10 mouse cellular contexts compared by ENCODE assay signal in genomic region chr17:26974547-26974946, GRCm38 (mm10). TPM values are rescaled to one million over a fixed set of nuclear protein-coding genes. Genes with fewer than 3 reads are reported as not detected.
DNase-seq lines count a peak whose midpoint lies in the region; ATAC-seq and TF ChIP-seq lines count a peak whose summit lies in the region.
"Had no signal": no experiment of that assay in that cellular context is flagged by ENCODE, and none has a peak within 500 bp of the region (broad histone marks: within the 10 kb centered on the region; RNA-seq: fewer than 3 reads in every experiment).

No protein-coding gene starts in this region.

- H3K4me3 ChIP-seq in lung, embryonic 14.5 days (ENCODE audit: low read depth, low read length) = no peak overlapping the region
- no peak overlapping the region for H3K4me3 ChIP-seq in embryonic facial prominence, embryonic 14.5 days (ENCODE audit: low read depth, low read length)
- no peak overlapping the region for H3K4me3 ChIP-seq in hindbrain, embryonic 12.5 days
- H3K4me3 ChIP-seq in liver, postnatal 0 days (ENCODE audit: low read depth, low read length) = no peak overlapping the region

- DNase-seq in lung, embryonic 14.5 days = no peak
- DNase-seq in lung, postnatal 25 days (ENCODE audit: low spot score) = no peak
- DNase-seq in embryonic facial prominence, embryonic 14.5 days (ENCODE audit: low spot score) = no peak
- no peak for DNase-seq in liver, postnatal 0 days
- DNase-seq in T-cell, adult 2 months (ENCODE audit: low spot score) = no peak
- DNase-seq in thymus, postnatal 0 days (ENCODE audit: low spot score) = no peak
- DNase-seq: adrenal gland, postnatal 25 days; cerebellum, adult 2 months had no signal

- H3K36me3 ChIP-seq in lung, embryonic 14.5 days (ENCODE audit: insufficient read depth) = peaks cover 48% of the 10 kb centered on the region
- H3K36me3 ChIP-seq in embryonic facial prominence, embryonic 14.5 days (ENCODE audit: control insufficient read depth, insufficient read depth, low read length) = peaks cover 56% of the 10 kb centered on the region
- peaks cover 55% of the 10 kb centered on the region for H3K36me3 ChIP-seq in hindbrain, embryonic 12.5 days
- peaks cover 13% of the 10 kb centered on the region for H3K36me3 ChIP-seq in liver, postnatal 0 days (replicated peaks; ENCODE audit: insufficient read depth, low read length)

- H3K9ac ChIP-seq in lung, embryonic 14.5 days = no peak overlapping the region
- H3K9ac ChIP-seq in embryonic facial prominence, embryonic 14.5 days (ENCODE audit: low read depth, low read length) = no peak overlapping the region
- no peak overlapping the region for H3K9ac ChIP-seq in hindbrain, embryonic 12.5 days
- peak overlapping the region; percentile 87; the same call in 1 of the 2 replicates for H3K9ac ChIP-seq in liver, postnatal 0 days (replicated peaks)

- WGBS in lung, embryonic 14.5 days = 89% methylated on average over 15 of the region's 15 CpGs
- WGBS in embryonic facial prominence, embryonic 14.5 days = 91% methylated on average over 15 of the region's 15 CpGs
- WGBS in hindbrain, embryonic 12.5 days = 90% methylated on average over 15 of the region's 15 CpGs
- WGBS in liver, postnatal 0 days (ENCODE audit: insufficient replicate concordance) = 85% methylated on average over 15 of the region's 15 CpGs

- H3K27ac ChIP-seq in lung, embryonic 14.5 days (ENCODE audit: low read depth) = no peak overlapping the region
- H3K27ac ChIP-seq in embryonic facial prominence, embryonic 14.5 days (replicated peaks; ENCODE audit: low read depth, low read length) = no peak overlapping the region
- H3K27ac ChIP-seq in hindbrain, embryonic 12.5 days = no peak overlapping the region
- H3K27ac ChIP-seq in liver, postnatal 0 days (ENCODE audit: low read depth) = no peak overlapping the region
- H3K27ac ChIP-seq: macrophage had no signal

- peak overlapping the region; percentile 92 for H3K4me2 ChIP-seq in lung, embryonic 14.5 days
- 0 out of 2 replicates have a peak overlapping the region, but pooled peaks have one; percentile 93 for H3K4me2 ChIP-seq in embryonic facial prominence, embryonic 14.5 days (ENCODE audit: low read depth, low read length)
- peak overlapping the region; percentile 98 for H3K4me2 ChIP-seq in hindbrain, embryonic 12.5 days (replicated peaks)
- peak overlapping the region; percentile 100; the same call in 1 of the 2 replicates for H3K4me2 ChIP-seq in liver, postnatal 0 days (ENCODE audit: low read depth, low read length)

- H3K9me3 ChIP-seq in lung, embryonic 14.5 days (ENCODE audit: low read depth, low read length) = no peaks in the 10 kb centered on the region
- no peaks in the 10 kb centered on the region for H3K9me3 ChIP-seq in embryonic facial prominence, embryonic 14.5 days (ENCODE audit: control insufficient read depth, low read length)
- H3K9me3 ChIP-seq in hindbrain, embryonic 12.5 days (replicated peaks) = no peaks in the 10 kb centered on the region
- H3K9me3 ChIP-seq in liver, postnatal 0 days (ENCODE audit: low read length) = no peaks in the 10 kb centered on the region

- H3K4me1 ChIP-seq in lung, embryonic 14.5 days (ENCODE audit: insufficient read depth) = no peaks in the 10 kb centered on the region
- H3K4me1 ChIP-seq in embryonic facial prominence, embryonic 14.5 days (ENCODE audit: control insufficient read depth, insufficient read depth, low read length) = peaks cover 17% of the 10 kb centered on the region
- H3K4me1 ChIP-seq in hindbrain, embryonic 12.5 days = peaks cover 46% of the 10 kb centered on the region
- H3K4me1 ChIP-seq in liver, postnatal 0 days (ENCODE audit: insufficient read depth) = peaks cover 18% of the 10 kb centered on the region

- TF ChIP-seq EP300 in liver, postnatal 0 days (IDR thresholded peaks at IDR 0.05; ENCODE audit: low read depth) = no peak

- H3K27me3 ChIP-seq in lung, embryonic 14.5 days (ENCODE audit: insufficient read depth, low read length) = no peaks in the 10 kb centered on the region
- H3K27me3 ChIP-seq in embryonic facial prominence, embryonic 14.5 days (replicated peaks; ENCODE audit: control insufficient read depth, insufficient read depth, low read length) = no peaks in the 10 kb centered on the region
- H3K27me3 ChIP-seq in hindbrain, embryonic 12.5 days = no peaks in the 10 kb centered on the region
- no peaks in the 10 kb centered on the region for H3K27me3 ChIP-seq in liver, postnatal 0 days (ENCODE audit: insufficient read depth, low read length)

- no peak for TF ChIP-seq CTCF in lung, embryonic 14.5 days (IDR thresholded peaks at IDR 0.05; ENCODE audit: low read depth)
- no peak for TF ChIP-seq CTCF in liver, postnatal 0 days (IDR thresholded peaks at IDR 0.05; ENCODE audit: low read depth)

- ATAC-seq in lung, embryonic 14.5 days (ENCODE audit: insufficient read depth) = no peak
- ATAC-seq in embryonic facial prominence, embryonic 14.5 days (ENCODE audit: low read depth) = no peak
- no peak for ATAC-seq in hindbrain, embryonic 12.5 days (ENCODE audit: low FRiP score)
- no peak for ATAC-seq in liver, postnatal 0 days

RNA-seq across cellular contexts. Expression of gene Zbtb9, which starts 1.6 kb away (rescaled TPM):
- 13.3 TPM in 2 replicates for polyA plus RNA-seq in lung, embryonic 14.5 days (2014; fragmentation: Nextera tagmentation; extraction: Ambion mirVana)
- 9.0 and 9.1 TPM in 2 replicates for polyA plus RNA-seq in embryonic facial prominence, embryonic 14.5 days (2014; fragmentation: Nextera tagmentation; extraction: Ambion mirVana)
- polyA plus RNA-seq in hindbrain, embryonic 12.5 days (2016; fragmentation: Nextera tagmentation; extraction: Ambion mirVana) = 19.4 and 19.7 TPM in 2 replicates
- 3.3 and 4.4 TPM in 2 replicates for polyA plus RNA-seq in liver, postnatal 0 days (2015; fragmentation: Nextera tagmentation; extraction: Ambion mirVana)
- polyA plus RNA-seq in thymus, postnatal 0 days (2015; fragmentation: Nextera tagmentation; extraction: Ambion mirVana) = 21.1 and 24.0 TPM in 2 replicates

RNA-seq across cellular contexts. Expression of gene Syngap1, which starts 33.5 kb away (rescaled TPM):
- polyA plus RNA-seq in lung, embryonic 14.5 days (2014; fragmentation: Nextera tagmentation; extraction: Ambion mirVana) = 1.8 and 2.0 TPM in 2 replicates
- 1.4 and 2.6 TPM in 2 replicates for polyA plus RNA-seq in embryonic facial prominence, embryonic 14.5 days (2014; fragmentation: Nextera tagmentation; extraction: Ambion mirVana)
- polyA plus RNA-seq in hindbrain, embryonic 12.5 days (2016; fragmentation: Nextera tagmentation; extraction: Ambion mirVana) = 4.2 and 4.4 TPM in 2 replicates
- 0.19 and 0.33 TPM in 2 replicates for polyA plus RNA-seq in liver, postnatal 0 days (2015; fragmentation: Nextera tagmentation; extraction: Ambion mirVana)
- 0.21 TPM in 2 replicates for polyA plus RNA-seq in thymus, postnatal 0 days (2015; fragmentation: Nextera tagmentation; extraction: Ambion mirVana)

RNA-seq across cellular contexts. Expression of gene Cuta, which starts 35.2 kb away (rescaled TPM):
- polyA plus RNA-seq in lung, embryonic 14.5 days (2014; fragmentation: Nextera tagmentation; extraction: Ambion mirVana) = 163 TPM in 2 replicates
- 142 and 148 TPM in 2 replicates for polyA plus RNA-seq in embryonic facial prominence, embryonic 14.5 days (2014; fragmentation: Nextera tagmentation; extraction: Ambion mirVana)
- 131 and 149 TPM in 2 replicates for polyA plus RNA-seq in hindbrain, embryonic 12.5 days (2016; fragmentation: Nextera tagmentation; extraction: Ambion mirVana)
- 83.4 and 87.1 TPM in 2 replicates for polyA plus RNA-seq in liver, postnatal 0 days (2015; fragmentation: Nextera tagmentation; extraction: Ambion mirVana)
- polyA plus RNA-seq in thymus, postnatal 0 days (2015; fragmentation: Nextera tagmentation; extraction: Ambion mirVana) = 237 and 241 TPM in 2 replicates

RNA-seq across cellular contexts. Expression of gene Phf1, which starts 41.7 kb away (rescaled TPM):
- 5.1 and 7.5 TPM in 2 replicates for polyA plus RNA-seq in lung, embryonic 14.5 days (2014; fragmentation: Nextera tagmentation; extraction: Ambion mirVana)
- 10.0 and 12.0 TPM in 2 replicates for polyA plus RNA-seq in embryonic facial prominence, embryonic 14.5 days (2014; fragmentation: Nextera tagmentation; extraction: Ambion mirVana)
- polyA plus RNA-seq in hindbrain, embryonic 12.5 days (2016; fragmentation: Nextera tagmentation; extraction: Ambion mirVana) = 14.6 and 15.7 TPM in 2 replicates
- 2.5 and 2.7 TPM in 2 replicates for polyA plus RNA-seq in liver, postnatal 0 days (2015; fragmentation: Nextera tagmentation; extraction: Ambion mirVana)
- polyA plus RNA-seq in thymus, postnatal 0 days (2015; fragmentation: Nextera tagmentation; extraction: Ambion mirVana) = 8.5 and 9.3 TPM in 2 replicates

RNA-seq across cellular contexts. Expression of gene Bak1, which starts 54.3 kb away (rescaled TPM):
- polyA plus RNA-seq in lung, embryonic 14.5 days (2014; fragmentation: Nextera tagmentation; extraction: Ambion mirVana) = 12.0 and 13.8 TPM in 2 replicates
- polyA plus RNA-seq in embryonic facial prominence, embryonic 14.5 days (2014; fragmentation: Nextera tagmentation; extraction: Ambion mirVana) = 9.0 and 9.8 TPM in 2 replicates
- polyA plus RNA-seq in hindbrain, embryonic 12.5 days (2016; fragmentation: Nextera tagmentation; extraction: Ambion mirVana) = 3.3 and 3.5 TPM in 2 replicates
- 2.7 and 2.9 TPM in 2 replicates for polyA plus RNA-seq in liver, postnatal 0 days (2015; fragmentation: Nextera tagmentation; extraction: Ambion mirVana)
- polyA plus RNA-seq in thymus, postnatal 0 days (2015; fragmentation: Nextera tagmentation; extraction: Ambion mirVana) = 5.8 and 6.9 TPM in 2 replicates
